Mouse (Mus musculus): ENCODE results near the gene Prdx5.
A peak's percentile ranks its signal among the peaks of the same experiment; 100 is the strongest.

Prdx5 gene

GRCm38 (mm10) chr19:6937541-6938465 is 27.9 kb upstream of the Prdx5 start:
- no peak for DNase-seq (ENCODE audit: extremely low read depth, low read depth, low spot score)

DNA sequence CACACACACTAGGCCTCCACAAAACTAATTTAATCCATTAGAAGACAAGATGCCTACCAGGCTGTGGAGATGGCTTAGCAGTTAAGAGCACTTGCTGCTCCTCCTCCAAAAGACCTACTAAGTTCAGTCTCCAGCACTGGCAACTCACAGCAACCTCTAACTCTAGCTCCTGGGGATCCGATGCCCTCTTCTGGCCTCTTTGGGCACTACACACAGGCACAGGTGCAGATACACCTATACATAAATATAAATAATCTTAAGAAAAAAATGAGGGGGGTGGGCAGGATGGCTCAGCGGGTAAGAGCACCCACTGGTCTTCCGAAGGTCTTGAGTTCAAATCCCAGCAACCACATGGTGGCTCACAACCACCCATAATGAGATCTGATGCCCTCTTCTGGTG is 26.4 kb upstream of the Prdx5 start:
- DNase-seq (ENCODE audit: extremely low read depth, low read depth, low spot score) = no peak

DNA sequence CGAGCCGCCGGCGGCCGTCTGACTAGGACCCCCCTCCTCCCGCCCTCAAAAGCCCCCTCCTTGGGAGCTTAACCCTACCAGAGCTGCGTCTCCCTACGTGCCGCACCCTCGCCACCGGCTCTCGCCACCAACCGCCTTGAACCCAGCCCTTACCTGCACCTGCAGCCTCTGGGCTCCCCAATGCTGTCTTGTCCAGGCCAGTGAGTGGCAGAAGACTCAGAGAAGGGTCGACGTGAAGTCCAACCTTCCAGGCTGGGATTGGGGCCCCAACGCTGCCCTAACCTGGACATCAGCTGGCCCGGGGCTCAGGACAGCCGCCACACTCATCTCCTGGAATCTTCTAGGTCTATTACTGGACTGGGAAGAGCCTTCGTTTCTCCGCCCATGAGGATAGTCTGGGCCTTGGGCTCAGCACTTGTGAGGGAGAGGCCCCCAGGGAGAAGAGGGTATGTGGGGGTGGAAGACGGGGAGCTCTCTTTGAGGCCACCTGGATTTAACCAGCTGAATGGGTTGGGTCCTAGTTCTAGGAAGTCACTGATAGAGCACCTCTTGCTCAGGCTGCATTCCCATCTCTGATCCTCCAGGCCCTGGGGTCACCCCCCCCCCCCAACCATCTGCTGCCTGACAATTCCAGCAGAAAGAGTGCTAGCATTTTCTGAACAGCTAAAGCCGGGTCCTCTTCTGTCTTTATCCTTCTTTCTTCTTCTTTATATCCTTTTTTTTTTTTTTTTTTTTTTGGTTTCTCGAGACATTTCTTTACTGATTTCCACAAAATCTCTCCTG is 24.5 kb upstream of the Prdx5 start, which contains the start of gene Kcnk4:
Gene Kcnk4, minus strand, starts transcription at position 321 of the 783 bp plus-strand sequence.
- no peak for DNase-seq (ENCODE audit: extremely low read depth, low read depth, low spot score)

- DNase-seq (ENCODE audit: extremely low read depth, low read depth, low spot score) = no peak
These were observed 23.7 kb upstream of the Prdx5 start for GRCm38 (mm10) chr19:6933436-6934194.

DNA sequence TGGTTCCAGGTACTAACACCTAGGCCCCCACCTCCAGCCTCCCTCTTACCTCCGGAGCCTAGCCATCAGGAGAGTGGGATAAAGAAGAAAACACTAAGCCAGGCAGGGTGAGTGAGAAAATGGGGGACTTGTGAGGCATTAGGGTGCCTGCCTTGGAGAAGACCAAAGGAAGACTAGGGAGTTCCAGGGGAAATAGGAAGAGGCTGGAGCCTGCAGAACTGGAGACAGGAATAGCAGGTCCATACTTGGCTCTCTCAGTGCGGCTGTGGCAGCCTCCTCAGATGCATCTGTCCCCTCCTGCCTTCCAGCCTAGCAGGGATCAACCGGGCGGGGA is 23.2 kb upstream of the Prdx5 start:
- no peak for DNase-seq (ENCODE audit: extremely low read depth, low read depth, low spot score)

- no peak for DNase-seq (ENCODE audit: extremely low read depth, low read depth, low spot score)
These were observed 22.1 kb upstream of the Prdx5 start for GRCm38 (mm10) chr19:6932018-6932417.

DNA sequence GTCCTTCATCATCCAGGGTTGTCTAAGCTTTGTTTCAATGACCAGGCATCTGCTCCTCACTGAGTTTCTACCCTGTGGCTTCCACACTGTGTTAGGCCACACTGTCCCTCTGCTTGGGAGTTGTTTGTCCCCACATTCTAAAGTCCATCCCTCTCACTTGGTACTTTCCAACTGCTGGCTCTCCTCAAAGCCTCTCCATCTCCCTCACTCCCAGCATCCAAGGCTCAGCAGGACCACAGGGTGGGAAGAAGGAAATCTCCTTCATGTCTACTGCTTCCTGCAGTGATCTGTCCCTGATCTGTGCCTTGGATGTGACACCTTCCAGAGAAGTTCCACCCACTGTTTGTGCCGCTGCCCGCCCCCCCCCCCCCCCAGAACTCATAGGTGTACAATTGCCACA is 21.1 kb upstream of the Prdx5 start:
- no peak for DNase-seq (ENCODE audit: extremely low read depth, low read depth, low spot score)

DNA sequence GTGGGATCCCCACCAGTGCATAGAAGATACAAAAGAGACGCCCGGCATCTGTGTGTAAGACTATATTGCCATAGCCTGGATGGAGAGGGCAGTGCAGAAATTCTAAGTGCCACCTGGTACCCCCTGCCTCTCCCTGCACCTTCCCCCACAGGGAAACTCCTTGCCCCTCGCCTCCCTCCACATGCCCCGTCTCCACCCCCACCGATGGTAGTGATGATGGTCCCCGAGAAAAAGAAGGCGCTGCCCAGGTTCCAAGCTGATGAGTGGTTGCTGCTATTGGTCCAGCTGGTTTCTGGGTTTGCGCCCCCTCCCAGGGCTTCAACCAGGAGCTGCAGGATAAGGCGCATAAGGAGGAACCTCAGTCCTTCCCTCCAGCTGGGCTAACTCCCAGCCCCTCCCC is 18.2 kb upstream of the Prdx5 start:
- no peak for DNase-seq (ENCODE audit: extremely low read depth, low read depth, low spot score)

GRCm38 (mm10) chr19:6926559-6927255 is 16.8 kb upstream of the Prdx5 start:
- peak; percentile 83 for DNase-seq (ENCODE audit: extremely low read depth, low read depth, low spot score)

DNA sequence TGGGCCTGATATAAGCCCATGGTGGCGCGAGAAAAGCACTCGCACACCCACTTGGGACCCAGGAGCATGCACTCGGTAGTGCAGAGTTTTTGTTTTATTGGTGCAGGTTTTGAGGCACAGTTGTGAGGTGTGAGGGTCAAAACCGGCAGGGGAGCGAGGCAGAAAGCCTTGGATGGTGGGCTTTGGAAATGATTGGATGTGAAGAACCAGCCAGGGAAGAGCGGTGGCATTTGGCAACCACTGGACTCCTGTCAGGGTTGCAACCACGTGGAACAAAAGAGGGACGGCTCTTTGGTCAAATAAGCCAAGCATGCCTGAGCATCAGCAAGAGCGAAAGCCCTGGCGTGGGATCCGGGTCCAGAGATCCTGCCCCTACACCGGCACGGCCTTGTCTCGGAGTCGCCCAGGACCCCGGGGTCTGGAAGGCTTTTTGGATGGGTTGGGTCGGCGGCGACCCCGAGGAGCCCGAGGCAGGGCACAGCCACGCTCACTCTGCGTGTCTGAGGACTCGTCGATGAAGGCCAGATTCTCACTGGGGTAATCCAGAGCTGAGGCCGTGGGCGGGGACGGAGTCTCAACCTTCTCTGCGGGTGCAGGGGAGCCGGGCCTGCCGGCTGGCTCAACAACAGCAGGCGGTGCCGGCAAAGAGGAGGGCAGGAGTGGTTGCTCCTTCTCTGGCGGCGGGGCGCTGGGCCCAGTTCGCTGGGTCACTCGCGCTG is 15.9 kb upstream of the Prdx5 start:
- DNase-seq (ENCODE audit: extremely low read depth, low read depth, low spot score) = no peak

DNA sequence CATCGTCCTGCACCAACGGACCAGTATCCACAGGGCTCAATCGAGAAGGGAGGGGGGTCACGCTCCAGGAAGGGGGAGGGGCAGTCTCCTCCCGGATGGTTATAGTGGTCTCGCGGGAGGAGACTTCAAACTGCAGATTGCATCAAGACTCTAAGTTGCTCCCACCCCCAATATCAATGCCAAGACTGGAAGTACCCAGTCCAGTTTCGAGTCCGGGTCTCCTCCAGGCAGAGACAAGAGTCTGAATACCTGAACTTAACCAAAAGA is 15.3 kb upstream of the Prdx5 start, which contains the start of gene Catsperz:
Gene Catsperz, minus strand, starts transcription at position 74 of the 267 bp plus-strand sequence.
- DNase-seq (ENCODE audit: extremely low read depth, low read depth, low spot score) = no peak

DNA sequence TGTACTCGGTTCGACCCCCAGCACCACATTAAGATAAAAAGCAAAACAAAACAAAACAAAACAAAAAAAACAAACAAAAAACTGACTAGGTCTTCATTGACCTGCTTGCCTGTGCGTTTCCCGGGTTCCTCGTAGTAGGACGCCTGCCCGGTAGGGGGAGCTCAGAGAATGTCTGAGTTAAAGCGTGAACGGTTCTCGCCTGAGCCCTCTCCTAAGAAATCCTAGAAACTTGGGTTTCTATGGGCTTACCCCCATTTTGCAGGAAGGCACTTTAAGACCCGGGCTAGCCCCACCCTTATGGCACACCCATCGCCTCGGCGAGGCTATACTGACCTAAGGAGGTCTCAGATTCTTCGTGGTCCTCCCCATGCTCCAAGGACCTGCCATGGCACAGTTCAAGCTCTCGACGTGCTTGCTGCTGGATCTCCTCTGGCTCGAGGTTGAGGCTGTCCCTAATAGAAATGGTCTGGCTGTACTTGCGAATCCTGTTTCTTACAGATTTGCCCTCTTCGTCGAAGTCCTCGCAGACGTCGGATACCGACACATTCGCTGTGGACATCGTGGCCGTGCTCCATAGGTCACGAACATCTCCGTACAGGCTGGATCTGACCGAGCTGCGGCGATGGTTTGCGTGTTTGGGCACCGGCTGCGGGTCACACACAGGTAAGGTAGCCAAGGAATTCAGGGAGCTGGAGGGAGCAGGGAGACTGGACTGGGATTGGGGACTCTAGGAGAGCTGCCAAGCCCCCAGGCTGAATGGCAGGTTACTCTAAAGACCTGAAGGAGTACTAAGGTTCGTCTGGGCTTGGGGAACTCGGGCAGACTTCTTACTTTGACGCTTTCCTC is 14.8 kb upstream of the Prdx5 start:
- DNase-seq (ENCODE audit: extremely low read depth, low read depth, low spot score) = no peak

- DNase-seq (ENCODE audit: extremely low read depth, low read depth, low spot score) = no peak
These were observed 13.2 kb upstream of the Prdx5 start for GRCm38 (mm10) chr19:6922901-6923735.

DNA sequence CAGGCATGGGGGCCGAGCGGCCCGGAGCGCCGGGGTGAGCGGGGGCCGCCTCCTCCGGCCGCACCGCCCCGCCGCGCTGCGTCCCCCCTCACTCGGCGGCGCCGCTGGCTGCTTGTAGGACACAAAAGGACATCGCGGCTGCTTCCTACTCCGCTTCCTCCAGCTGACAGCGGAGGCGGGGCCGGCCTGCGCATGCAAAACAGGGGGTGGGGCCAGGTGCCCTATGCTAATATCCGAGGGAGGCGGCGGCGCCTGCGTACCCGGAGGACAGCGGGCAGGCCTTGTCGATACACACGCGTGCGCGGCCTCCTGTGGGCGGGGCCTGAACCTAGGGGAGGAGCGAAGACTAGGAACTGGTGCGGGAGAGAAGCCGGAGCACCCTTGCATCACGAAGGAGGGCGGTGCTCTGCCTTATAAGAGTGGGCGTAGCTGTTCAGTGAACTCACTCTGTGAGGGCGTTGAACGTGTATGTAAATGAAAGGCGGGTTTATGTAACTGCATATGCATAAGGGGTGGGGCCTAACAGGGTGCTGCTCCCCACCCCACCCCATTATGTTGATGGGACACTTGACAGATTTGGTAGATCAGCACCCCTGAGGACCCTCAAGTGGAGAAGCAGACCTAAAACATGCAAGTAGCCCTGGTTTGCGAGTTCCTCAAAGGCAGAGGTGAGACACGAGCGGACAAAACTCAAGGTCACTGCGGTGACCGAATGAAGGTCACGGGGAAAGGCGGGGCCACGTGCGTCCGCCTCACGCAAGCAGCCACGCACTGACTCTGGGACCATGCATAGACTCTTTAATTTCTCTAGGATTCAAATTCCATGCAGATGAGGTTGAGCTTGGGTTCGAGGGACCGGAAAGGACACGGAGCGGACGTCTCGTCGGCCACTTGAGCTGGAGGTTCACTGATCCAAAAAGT is 12.0 kb upstream of the Prdx5 start, which contains the start of gene Esrra:
Gene Esrra, minus strand, starts transcription at position 167 of the 921 bp plus-strand sequence.
- peak; percentile 98 for DNase-seq (ENCODE audit: extremely low read depth, low read depth, low spot score)

- no peak for DNase-seq (ENCODE audit: extremely low read depth, low read depth, low spot score)
These were observed 11.1 kb upstream of the Prdx5 start for GRCm38 (mm10) chr19:6920741-6921636.
